Mouse (Mus musculus): ENCODE results near the gene Gm42906. TPM values are rescaled to one million over a fixed set of nuclear protein-coding genes. Genes with fewer than 3 reads are reported as not detected.
A peak's percentile ranks its signal among the peaks of the same experiment; 100 is the strongest.

Gm42906 gene
- total RNA-seq, 4 experiments from 2014 or later: not detected

- peak in 1 of 2 experiments; percentile 17 for DNase-seq (ENCODE audit: low spot score in 2 of 2)
Observed at GRCm38 (mm10) chr5:151394690-151395089, 33.3 kb downstream of the Gm42906 start.

GRCm38 (mm10) chr5:151393821-151394662, 33.9 kb downstream of the Gm42906 start:
- DNase-seq (ENCODE audit: low spot score in 2 of 2): no peak

- no peak for DNase-seq (ENCODE audit: low spot score in 2 of 2)
Observed at GRCm38 (mm10) chr5:151389827-151390226, 38.1 kb downstream of the Gm42906 start.

- DNase-seq (ENCODE audit: low spot score in 2 of 2): peak in 1 of 2 experiments; percentile 19
Observed at GRCm38 (mm10) chr5:151379896-151380295, 48.1 kb downstream of the Gm42906 start.

DNA sequence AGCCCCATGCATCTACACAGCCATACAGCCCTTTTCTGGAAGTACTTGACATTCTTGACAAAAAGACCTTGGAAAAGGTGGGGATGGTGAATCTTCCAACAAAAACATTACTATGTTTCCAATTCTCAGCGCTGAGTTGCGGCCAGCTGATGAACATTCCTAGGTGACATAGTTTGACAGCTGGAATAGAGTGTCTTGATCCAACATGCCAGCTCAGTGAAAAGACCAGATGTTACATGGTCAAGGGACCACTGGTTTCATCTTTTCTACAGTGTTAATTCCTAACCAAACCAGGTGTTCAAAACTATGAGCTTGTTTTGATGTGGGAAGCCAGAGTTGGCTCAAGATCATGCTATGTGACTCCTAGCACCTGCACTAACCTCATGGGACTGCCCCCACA, 48.8 kb downstream of the Gm42906 start:
- no peak for DNase-seq (ENCODE audit: low spot score in 2 of 2)

- no peak for DNase-seq (ENCODE audit: low spot score in 2 of 2)
Observed at GRCm38 (mm10) chr5:151376931-151377330, 51.0 kb downstream of the Gm42906 start.

GRCm38 (mm10) chr5:151374825-151375224, 53.1 kb downstream of the Gm42906 start:
- no peak for DNase-seq (ENCODE audit: low spot score in 2 of 2)

GRCm38 (mm10) chr5:151371130-151371529, 56.8 kb downstream of the Gm42906 start:
- DNase-seq (ENCODE audit: low spot score in 2 of 2): no peak

- no peak for DNase-seq (ENCODE audit: low spot score in 2 of 2)
Observed at GRCm38 (mm10) chr5:151369306-151369721, 58.6 kb downstream of the Gm42906 start.

GRCm38 (mm10) chr5:151368395-151369190, 59.4 kb downstream of the Gm42906 start:
- DNase-seq (ENCODE audit: low spot score in 2 of 2): peak; percentile 98 to 100

GRCm38 (mm10) chr5:151367881-151368394, 60.0 kb downstream of the Gm42906 start:
- DNase-seq (ENCODE audit: low spot score in 2 of 2): no peak

DNA sequence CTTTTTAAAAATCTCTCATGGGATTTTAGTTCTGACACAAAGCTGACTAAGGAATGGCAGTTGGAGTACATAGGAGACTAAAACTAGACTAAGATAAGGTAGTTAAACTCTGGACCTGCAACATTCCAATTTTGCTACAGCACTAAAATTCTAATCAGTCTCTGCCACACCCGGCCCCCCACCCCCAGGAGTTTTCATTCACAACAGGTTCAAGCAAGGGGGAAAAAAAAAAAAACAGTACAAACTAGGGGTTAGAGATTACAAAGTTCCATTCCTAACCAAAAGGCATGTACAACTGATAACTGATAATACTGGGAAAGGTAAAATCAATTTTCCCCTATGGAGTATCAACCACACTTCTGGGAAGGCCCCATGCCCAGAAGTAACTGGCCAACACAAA, 60.6 kb downstream of the Gm42906 start:
- no peak for DNase-seq (ENCODE audit: low spot score in 2 of 2)

DNA sequence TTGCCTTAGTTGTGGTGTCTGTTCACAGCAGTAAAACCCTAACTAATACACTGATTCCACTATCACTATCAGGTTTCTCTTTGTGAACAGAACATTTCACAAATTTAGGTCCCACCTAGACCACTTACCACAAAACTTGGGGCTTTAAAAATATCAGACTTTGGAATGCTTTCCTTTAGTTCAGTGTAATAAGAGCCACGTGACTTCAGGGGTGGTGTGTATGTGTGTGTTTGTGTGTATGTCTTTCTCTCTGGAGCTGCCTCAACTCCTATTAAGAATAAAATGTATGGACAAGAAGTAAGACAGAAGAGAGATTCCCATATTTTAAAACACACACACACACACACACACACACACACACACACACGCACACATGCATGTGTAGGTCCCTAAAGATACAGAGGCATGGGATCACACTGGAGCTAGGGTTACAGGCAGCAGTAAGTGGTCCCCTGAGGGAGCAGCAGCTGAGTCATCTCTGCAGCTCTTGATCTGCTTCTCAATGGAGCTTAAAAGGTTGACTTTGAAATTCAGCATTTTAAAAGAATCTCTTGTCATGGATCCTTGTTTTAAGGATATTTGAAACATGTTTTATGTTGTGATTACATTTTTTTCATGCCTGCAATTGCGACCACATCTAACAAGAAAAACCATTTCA, 64.5 kb downstream of the Gm42906 start:
- no peak for DNase-seq (ENCODE audit: low spot score in 2 of 2)

DNA sequence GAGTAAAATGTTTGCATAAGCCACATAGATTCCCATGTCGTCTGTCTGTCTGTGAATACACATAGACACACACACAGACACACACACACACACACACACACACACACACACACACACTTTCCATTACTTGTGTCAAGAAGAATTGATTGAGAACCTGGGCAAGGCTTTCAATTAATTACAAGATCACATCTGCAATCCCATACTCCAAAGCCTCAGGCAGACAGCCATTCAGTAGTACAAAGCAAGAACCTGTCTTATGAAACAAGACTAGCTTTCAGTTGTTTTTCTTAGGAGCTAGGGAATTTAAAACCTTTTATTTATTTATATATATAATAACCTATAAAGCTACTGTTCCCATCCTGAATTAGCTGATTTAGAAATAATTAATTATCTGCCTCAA, 78.3 kb downstream of the Gm42906 start:
- DNase-seq (ENCODE audit: low spot score in 2 of 2): no peak

GRCm38 (mm10) chr5:151348418-151348817, 79.5 kb downstream of the Gm42906 start:
- DNase-seq (ENCODE audit: low spot score in 2 of 2): no peak

DNA sequence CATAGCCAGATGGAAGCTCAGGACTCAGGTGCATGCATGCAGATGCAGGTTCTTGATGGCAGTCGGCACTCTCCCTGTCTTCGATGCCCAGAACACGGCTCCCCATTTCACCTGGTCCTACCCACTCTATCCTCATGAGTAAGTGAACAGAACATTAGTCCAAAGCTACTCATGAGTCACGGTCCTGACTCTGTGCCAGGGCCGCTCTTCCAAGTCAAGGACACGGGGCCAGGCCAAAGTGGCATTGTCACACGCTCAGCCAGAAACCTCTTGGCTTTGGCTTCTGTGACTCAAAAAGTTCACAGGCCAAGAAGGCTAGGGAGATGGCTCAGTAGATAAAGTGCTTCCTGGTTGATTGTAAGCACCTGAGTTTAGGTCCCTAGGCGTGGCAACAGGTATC, 81.3 kb downstream of the Gm42906 start:
- no peak for DNase-seq (ENCODE audit: low spot score in 2 of 2)

DNA sequence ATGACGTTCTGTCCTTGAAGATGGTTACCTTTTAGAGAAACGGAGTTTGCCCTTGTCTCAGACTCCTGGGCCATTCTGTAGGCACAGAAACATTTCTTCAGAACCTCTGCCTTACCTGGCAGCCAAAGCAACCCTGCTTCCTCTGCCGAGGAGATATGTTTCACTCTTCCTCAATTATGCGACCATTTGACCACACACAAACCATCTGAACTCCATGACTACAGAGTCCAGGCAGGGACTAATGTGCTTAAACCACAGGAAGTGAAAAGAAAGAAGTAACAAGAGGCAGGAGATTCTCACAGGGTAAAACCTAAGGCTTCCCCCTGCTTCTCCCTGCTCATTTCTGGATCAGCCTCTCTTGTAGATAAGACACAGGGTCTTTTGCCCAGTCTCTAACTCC, 83.2 kb downstream of the Gm42906 start:
- DNase-seq (ENCODE audit: low spot score in 2 of 2): no peak

DNA sequence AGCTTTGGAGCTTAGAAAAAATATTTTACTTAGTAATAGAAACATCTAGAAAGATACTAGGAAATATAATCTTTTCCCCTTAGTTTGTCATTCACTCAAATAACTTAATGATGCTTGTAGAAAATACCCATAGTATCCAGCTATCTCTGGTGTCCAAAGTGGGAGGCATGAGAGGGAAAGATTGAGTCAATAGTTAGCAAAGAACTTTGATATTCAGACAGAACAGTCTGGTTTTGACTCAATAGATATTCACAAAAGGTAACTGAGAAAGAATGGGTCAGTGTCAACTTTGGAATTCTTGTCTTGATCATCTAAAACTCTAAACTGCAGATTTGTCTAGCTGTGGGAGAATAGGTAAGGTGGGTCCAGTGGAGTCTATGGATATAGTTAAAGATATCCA, 94.3 kb downstream of the Gm42906 start:
- no peak for DNase-seq (ENCODE audit: low spot score in 2 of 2)

GRCm38 (mm10) chr5:151333191-151333594, 94.8 kb downstream of the Gm42906 start:
- no peak for DNase-seq (ENCODE audit: low spot score in 2 of 2)

- peak in 1 of 2 experiments; percentile 13 for DNase-seq (ENCODE audit: low spot score in 2 of 2)
Observed at GRCm38 (mm10) chr5:151315804-151316597, 112.0 kb downstream of the Gm42906 start.

DNA sequence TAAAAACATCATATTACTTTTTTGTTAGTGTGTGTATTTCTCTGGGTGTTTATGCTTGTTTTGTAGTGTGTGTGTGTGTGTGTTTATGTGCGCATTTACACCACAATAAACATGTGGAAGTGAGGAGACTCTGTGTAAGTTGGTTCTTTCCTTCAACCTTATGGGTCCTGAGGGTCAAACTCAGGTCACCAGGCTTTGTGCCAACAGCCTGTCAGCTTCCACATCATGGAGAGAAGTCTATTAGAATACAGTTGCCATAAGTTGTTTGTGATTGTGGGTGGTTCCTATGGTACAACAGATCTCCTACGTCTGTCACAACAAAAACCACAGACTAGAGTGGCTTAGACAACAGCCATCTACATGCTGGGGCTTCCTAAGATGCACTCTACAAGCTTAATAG, 127.7 kb downstream of the Gm42906 start:
- no peak for DNase-seq (ENCODE audit: low spot score in 2 of 2)
